Mouse (Mus musculus): ENCODE measurements around the gene Foxf2.
A peak's percentile ranks its signal among the peaks of the same experiment; 100 is the strongest.

The Foxf2 gene

GRCm38 (mm10) chr13:31625333-31626101 is at the start of gene Foxf2:
Foxf2 (plus strand) TSS chr13:31625816.
- no peak for DNase-seq (ENCODE audit: low read depth, low spot score)

- no peak for DNase-seq (ENCODE audit: low read depth, low spot score)
Measured at GRCm38 (mm10) chr13:31576696-31577095, 48.9 kb upstream of the Foxf2 start.

- DNase-seq (ENCODE audit: low read depth, low spot score), result no peak
Measured at GRCm38 (mm10) chr13:31577576-31577975, 48.0 kb upstream of the Foxf2 start.

- DNase-seq (ENCODE audit: low read depth, low spot score), result no peak
Measured at GRCm38 (mm10) chr13:31578389-31578788, 47.2 kb upstream of the Foxf2 start.

- DNase-seq (ENCODE audit: low read depth, low spot score), result no peak
Measured at GRCm38 (mm10) chr13:31579866-31580265, 45.8 kb upstream of the Foxf2 start.

- DNase-seq (ENCODE audit: low read depth, low spot score), result no peak
Measured at GRCm38 (mm10) chr13:31587341-31587740, 38.3 kb upstream of the Foxf2 start.

DNA sequence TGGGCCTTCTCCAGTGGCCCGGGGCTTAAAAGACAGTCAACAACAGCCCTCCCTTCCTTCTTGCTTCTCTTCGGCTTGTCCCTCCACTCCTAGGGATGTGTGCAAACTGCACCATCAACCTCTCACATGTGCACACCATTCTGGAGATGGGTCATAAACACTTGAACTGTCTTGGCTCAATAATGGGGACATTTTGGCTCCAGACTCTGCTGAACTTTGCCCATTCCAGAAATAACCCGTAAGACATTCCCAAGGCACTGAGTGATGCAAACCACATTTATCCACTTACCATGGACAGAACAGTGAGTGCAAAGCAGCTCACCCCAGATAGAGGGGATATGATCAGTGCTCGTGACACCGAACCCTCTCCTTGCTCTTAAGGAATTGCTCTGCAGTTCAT is 26.0 kb upstream of the Foxf2 start:
- no peak for DNase-seq (ENCODE audit: low read depth, low spot score)

DNA sequence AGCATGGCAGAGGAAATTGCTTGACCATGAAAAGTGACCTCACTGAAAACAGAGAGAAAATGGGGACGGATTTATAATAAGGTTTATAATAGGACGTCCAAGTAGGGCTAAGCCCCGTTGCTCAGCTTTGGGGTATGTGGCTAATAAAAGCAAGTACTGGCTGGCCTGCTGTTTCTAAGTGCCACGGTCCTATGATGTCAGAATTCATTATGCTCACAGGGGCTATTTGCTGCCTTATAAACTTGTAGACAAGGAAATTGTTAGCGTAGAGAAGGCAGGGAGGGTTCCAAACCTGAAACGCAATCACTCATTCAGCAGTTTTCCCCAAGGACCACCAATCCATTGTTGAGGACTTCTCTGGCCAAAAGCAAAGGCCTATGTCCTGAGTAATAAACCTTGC is 21.7 kb upstream of the Foxf2 start:
- DNase-seq (ENCODE audit: low read depth, low spot score), result no peak

GRCm38 (mm10) chr13:31614724-31615465 is 10.7 kb upstream of the Foxf2 start:
- DNase-seq (ENCODE audit: low read depth, low spot score), result no peak

DNA sequence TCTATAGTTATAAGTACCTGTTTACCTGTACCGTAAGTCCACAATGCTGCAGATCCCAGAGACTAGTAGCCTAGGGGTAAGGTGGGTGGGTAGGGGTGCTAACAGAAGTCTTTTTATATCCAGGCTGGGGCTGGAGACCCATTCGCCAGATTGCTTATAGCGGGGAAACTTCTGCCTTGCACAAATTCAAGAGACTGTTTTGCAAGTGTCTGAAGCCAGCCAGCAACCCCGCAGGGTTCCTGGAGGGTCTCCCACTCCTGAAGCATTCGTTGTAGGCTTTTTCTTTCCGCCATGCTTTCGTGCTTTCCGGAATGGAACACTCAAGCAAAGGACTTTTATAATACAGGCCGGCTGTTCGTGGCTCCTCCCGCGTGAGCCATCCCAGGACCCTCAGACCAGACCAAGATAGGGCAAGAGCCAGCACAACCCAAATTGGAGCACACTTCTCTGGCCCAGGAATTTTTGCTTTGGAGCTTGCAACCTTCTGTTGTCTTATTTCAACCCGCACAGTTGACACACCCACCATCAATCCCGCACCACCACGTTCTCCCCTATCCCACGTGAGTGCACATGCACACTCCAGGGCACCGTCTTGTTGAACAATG is 10.0 kb upstream of the Foxf2 start:
- DNase-seq (ENCODE audit: low read depth, low spot score), result no peak

GRCm38 (mm10) chr13:31618001-31618400 is 7.6 kb upstream of the Foxf2 start:
- DNase-seq (ENCODE audit: low read depth, low spot score), result no peak

DNA sequence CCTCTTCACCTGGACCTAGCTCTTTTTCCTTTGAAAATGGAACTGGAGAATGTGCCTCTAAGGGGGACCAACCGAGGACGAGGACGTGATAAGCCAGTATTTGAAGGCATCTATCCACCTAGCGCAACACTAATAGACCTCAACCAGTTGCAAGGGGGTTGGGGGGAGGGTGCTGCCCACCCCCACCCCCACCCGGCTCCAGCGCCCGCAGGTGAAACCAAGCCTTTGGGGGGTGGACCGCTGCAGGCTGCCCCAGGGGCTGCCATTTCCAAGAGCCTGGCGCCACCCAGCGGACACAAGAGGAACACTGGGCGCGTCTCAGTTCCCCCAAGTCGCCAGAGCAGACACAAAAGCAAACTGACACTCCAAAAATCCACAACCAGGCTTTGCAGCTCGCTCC is 7.2 kb upstream of the Foxf2 start:
- DNase-seq (ENCODE audit: low read depth, low spot score), result peak; percentile 74

DNA sequence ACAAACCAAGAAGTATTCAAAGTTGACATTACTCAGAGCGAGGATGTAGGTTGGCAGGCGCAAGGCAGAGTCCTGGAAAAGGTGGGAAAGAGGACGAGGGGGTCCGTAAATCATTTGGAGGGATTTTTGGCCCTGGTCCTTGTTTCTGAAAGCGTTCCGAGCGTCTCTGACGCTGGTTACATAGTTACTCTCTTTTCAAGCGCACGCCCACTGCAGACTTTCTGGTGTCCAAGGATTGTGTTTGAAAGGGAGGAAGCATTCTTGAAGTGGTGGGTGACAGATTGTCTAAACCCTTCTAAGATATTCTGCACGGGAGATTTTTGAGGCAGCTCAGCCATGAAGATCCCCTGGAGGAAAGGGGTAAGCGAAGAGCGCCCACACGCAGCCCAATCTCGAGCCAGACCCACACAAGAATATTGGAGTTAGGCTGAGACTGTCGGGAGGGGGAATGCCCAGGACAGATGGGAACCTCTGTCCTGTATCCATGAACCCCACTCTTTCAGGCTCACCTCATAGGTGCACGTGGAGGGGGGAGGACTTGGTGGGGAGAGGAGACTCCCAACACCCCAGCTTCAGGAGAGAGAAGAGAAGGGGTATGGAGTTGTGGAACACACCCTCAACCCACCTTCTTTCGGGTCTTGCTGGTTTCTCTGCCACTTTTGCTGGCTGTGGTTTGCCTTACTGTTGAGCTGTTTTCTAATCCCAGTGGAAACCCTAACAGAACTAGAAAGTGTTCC is 6.5 kb upstream of the Foxf2 start:
- DNase-seq (ENCODE audit: low read depth, low spot score), result no peak

DNA sequence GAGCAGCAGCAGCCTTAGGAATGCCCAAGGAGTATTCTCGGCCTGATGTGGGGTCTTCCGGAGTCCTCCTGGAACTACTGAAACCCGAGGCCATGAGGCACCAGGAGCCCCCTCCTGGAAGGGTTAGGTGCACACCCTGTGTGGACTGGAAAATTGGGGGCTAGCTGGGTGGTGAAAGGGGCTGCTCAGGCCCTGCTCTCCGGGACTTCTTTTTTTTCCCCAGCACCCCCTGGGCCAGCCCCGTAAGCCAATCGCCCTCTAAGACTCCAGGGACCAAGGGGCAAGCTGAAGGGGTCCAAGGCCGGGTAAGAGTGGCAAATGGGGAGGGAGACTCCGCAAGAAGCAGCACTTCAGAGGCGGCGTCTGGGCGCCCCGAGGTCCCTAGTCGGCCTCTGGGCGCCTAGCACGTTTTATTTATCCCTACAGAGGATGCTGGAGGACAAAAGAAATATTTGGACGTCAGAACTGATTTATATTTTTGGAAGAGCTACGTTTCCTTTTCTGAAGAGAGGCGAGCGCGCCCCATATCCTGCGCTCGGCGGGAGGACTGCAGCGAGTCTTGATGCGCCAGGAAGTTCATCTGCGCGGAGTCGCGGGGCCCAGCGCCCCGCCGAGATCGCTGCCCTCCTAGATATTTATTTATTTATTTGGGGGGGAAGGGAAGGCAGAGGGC is 5.7 kb upstream of the Foxf2 start:
- no peak for DNase-seq (ENCODE audit: low read depth, low spot score)

DNA sequence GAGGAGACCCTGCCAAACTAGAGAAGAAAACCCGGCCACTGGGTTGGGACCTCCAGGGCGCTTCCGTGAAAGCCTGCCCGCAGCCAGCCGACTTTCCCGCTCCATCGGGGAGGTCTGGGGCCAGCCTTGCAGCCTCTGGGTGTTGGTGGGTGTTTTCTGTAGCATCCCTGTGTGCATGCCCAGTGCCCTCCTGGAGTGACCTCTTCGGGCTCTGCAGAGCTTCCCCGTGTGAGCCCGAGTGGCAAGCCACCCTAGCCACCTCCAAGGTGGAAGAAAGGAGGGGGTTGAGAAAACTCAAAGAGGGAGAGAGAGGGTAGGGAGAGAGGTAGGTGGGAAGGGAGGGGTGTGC is 5.1 kb upstream of the Foxf2 start:
- DNase-seq (ENCODE audit: low read depth, low spot score), result no peak

DNA sequence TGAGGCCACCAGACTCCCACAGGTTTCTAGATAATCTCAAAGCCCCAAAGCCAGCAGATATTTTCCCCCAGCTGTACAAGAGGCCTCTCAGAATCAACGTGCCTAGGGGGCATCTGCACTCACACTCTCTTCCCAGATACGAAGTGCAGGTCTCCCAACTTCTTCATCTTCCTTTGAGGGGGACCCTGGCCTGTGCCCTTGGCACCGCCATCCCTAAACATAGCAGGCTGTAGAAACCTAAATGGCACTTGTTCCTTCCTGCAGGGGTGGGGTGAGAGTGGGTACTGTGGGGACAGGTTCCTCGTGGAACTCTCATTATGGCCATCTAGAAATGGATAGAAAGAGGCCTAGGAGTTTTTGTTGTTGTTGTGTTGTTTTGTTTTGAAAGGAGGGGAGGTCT is 4.7 kb upstream of the Foxf2 start:
- DNase-seq (ENCODE audit: low read depth, low spot score), result no peak

DNA sequence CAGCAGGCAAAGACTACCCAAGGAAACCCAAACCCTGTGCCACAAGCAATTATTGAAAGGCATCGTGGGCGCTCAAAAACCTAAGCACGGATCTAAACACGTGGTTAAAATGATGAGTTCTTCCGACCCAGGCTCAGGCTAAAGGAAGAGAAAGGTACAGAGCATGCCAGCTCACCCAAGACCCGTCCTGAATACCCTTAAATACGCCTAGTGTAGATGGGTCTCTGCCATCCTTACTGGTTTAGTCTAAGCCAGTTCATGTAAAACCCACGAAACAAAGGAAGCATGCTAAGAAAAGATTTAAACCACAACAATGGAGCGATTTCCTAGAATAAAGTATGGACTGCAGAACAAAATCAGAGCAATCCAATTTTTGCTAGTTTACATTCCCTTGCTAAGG is 3.9 kb upstream of the Foxf2 start:
- no peak for DNase-seq (ENCODE audit: low read depth, low spot score)

- no peak for DNase-seq (ENCODE audit: low read depth, low spot score)
Measured at GRCm38 (mm10) chr13:31622371-31622770, 3.2 kb upstream of the Foxf2 start.

- DNase-seq (ENCODE audit: low read depth, low spot score), result no peak
Measured at GRCm38 (mm10) chr13:31623291-31623690, 2.3 kb upstream of the Foxf2 start.

DNA sequence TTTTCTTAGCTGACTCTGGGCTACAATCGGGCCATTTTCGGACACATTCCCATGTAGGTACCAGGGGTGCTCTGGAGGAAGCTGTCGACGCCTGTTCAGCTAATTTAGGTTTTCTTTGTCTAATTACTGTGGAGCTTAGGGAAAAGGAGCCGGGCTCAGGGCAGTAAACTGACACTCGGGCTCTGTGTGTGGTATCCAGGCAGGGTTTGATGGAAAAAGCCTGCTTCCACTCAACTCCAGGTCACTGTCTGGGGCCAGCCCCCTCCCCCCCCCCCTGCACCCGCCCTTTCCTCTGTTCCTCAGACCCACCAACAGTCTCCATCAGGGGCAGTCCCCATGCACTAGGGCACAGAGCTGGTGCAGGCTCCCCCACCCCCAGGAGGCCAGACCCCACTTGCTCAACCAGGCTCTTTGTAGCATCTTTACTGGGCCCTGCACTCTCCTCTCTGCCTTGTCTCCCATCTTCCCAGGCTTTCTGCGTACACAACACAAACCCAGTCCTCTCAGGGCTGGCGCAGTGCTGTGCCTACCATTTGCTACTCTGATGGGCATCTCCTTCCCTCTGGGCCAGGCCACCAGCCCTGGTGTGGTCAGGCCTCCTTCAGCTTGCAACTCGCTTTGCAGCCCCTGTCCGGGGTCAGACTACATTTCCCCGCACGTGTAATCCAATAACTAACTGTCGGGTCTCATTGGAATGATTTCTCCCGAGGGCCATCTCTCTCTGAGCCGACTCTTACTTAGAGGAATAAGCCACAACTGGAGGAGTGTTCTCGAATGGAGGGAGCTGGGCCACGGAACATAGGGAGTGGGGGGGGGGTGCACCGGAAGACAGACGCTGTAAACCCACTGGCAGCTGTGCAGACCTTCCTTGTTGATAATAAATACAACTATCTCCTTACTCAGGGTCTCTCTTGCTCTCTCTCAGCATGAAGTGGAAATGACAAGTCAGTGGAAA is 1.4 kb upstream of the Foxf2 start:
- no peak for DNase-seq (ENCODE audit: low read depth, low spot score)

DNA sequence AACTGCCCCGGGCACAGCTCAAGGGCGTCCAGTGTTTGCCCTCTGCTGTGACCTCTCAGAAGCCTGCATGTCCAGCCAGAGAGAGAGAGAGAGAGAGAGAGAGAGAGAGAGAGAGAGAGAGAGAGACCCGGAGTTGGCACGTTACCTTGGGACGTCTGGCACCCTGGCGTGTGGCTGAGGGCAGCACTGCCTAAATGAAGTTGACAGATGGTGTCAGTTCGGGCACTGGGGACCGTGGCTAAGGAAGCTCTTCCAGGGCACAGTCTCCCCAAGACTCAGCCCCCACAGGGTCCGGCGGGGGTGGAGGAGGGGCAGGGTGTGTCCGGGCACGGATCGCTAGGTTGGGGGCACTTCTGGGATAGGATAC is 667 bp upstream of the Foxf2 start:
- DNase-seq (ENCODE audit: low read depth, low spot score), result no peak
